Mouse (Mus musculus): ENCODE measurements at regions not wholly inside any gene's neighbourhood (a gene's known extent, or its start where the extent isn't known, plus 50 kb on each side); places are given as distances from the start of the nearest gene placed in this dataset.

DNA sequence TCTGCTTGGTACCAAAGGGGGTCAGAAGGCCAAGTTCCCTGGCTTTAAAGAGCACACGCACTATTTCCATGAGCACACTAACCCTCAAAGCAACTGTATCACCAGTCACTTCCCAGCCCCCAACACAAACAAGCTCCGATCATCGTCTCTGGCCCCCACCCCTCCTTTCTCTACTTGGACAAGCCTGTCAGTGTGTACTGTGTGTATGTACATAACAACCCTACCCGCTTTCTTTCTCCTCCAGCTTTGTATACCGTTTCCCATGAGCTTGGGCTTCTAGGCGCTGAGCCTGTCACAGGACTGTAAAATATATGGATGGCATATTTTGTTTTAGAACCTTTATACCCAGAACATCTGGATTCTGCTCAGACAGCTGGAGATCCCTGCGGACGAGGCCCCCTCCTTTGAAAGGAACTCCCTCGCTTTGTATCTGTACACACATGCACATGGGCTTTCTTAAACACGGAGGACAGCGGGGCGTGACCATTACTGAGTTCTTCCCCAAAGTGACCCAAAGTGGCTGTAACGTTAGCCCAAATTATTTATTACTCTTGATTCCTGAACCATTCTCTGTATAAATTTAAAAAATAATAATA, 95.1 kb downstream of the Cpn2 start:
- no peak for DNase-seq
- WGBS: 68% methylated on average over 13 of the region's 13 CpGs
- Histone ChIP-seq H3K9ac (replicated peaks; ENCODE audit: low read length) (no peak overlapping the region), H3K9me3 (ENCODE audit: control insufficient read depth, low read length) (no peaks in the 10 kb centered on the region), H3K27me3 (ENCODE audit: control insufficient read depth, insufficient read depth, low read length) (peaks cover 5% of the 10 kb centered on the region; the same call in 1 of the 2 replicates), H3K4me1 (ENCODE audit: control insufficient read depth, insufficient read depth, low read length) (no peaks in the 10 kb centered on the region), H3K27ac (replicated peaks; ENCODE audit: low read depth, low read length) (no peak overlapping the region), H3K4me3 (replicated peaks; ENCODE audit: low read depth, low read length) (no peak overlapping the region), H3K4me2 (ENCODE audit: low read length) (no peak overlapping the region), H3K36me3 (ENCODE audit: control insufficient read depth, insufficient read depth, low read length) (no peaks in the 10 kb centered on the region)
- ATAC-seq (ENCODE audit: low FRiP score, low TSS enrichment): no peak

DNA sequence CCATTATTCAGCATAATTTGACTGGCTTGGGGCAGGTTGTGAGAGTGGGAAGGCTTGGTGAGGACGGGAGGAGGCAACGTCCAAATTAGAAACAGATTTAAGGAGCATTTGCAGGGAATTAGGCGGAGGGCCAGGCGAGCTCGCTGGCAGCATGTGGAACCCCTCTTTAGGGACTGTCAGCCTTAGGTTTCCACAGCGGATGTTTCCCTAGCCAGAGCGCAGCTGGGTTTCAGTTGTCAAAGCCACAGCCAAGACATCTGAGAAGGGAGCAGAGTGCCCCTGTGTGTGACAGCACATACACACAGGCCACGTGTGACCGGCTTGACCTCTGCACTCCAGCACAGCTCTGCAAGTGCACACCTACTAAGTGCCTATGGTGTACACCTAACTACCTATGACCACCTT, 94.5 kb downstream of the Cpn2 start:
- ATAC-seq (ENCODE audit: low FRiP score, low TSS enrichment) (no peak), DNase-seq (peak; percentile 52)
- H3K4me3 ChIP-seq (replicated peaks; ENCODE audit: low read depth, low read length): no peak overlapping the region
- H3K9me3 ChIP-seq (ENCODE audit: control insufficient read depth, low read length): no peaks in the 10 kb centered on the region
- peaks cover 5% of the 10 kb centered on the region; the same call in 1 of the 2 replicates for H3K27me3 ChIP-seq (ENCODE audit: control insufficient read depth, insufficient read depth, low read length)
- H3K27ac ChIP-seq (replicated peaks; ENCODE audit: low read depth, low read length): no peak overlapping the region
- H3K36me3 ChIP-seq (ENCODE audit: control insufficient read depth, insufficient read depth, low read length): no peaks in the 10 kb centered on the region
- WGBS: 28% methylated on average over 9 of the region's 9 CpGs
- H3K4me1 ChIP-seq (ENCODE audit: control insufficient read depth, insufficient read depth, low read length): no peaks in the 10 kb centered on the region
- no peak overlapping the region for H3K4me2 ChIP-seq (ENCODE audit: low read length)
- no peak overlapping the region for H3K9ac ChIP-seq (replicated peaks; ENCODE audit: low read length)

- H3K9ac ChIP-seq (replicated peaks; ENCODE audit: low read length): no peak overlapping the region
- no peaks in the 10 kb centered on the region for H3K36me3 ChIP-seq (ENCODE audit: control insufficient read depth, insufficient read depth, low read length)
- H3K9me3 ChIP-seq (ENCODE audit: control insufficient read depth, low read length): no peaks in the 10 kb centered on the region
- no peak for ATAC-seq (ENCODE audit: low FRiP score, low TSS enrichment)
- no peaks in the 10 kb centered on the region for H3K4me1 ChIP-seq (ENCODE audit: control insufficient read depth, insufficient read depth, low read length)
- H3K27me3 ChIP-seq (ENCODE audit: control insufficient read depth, insufficient read depth, low read length): peaks cover 5% of the 10 kb centered on the region; the same call in 1 of the 2 replicates
- H3K27ac ChIP-seq (replicated peaks; ENCODE audit: low read depth, low read length): no peak overlapping the region
- no peak overlapping the region for H3K4me2 ChIP-seq (ENCODE audit: low read length)
- DNase-seq: no peak
- H3K4me3 ChIP-seq (replicated peaks; ENCODE audit: low read depth, low read length): no peak overlapping the region
- 56% methylated on average over 8 of the region's 8 CpGs for WGBS
Measured at GRCm38 (mm10) chr16:30173953-30174874, 93.1 kb downstream of the Cpn2 start.

- Histone ChIP-seq H3K4me2 (ENCODE audit: low read length) (no peak overlapping the region), H3K4me3 (replicated peaks; ENCODE audit: low read depth, low read length) (no peak overlapping the region), H3K9ac (replicated peaks; ENCODE audit: low read length) (no peak overlapping the region), H3K4me1 (ENCODE audit: control insufficient read depth, insufficient read depth, low read length) (no peaks in the 10 kb centered on the region), H3K27me3 (ENCODE audit: control insufficient read depth, insufficient read depth, low read length) (peaks cover 3% of the 10 kb centered on the region; the same call in 1 of the 2 replicates), H3K9me3 (ENCODE audit: control insufficient read depth, low read length) (no peaks in the 10 kb centered on the region), H3K36me3 (ENCODE audit: control insufficient read depth, insufficient read depth, low read length) (no peaks in the 10 kb centered on the region), H3K27ac (replicated peaks; ENCODE audit: low read depth, low read length) (no peak overlapping the region)
- ATAC-seq (ENCODE audit: low FRiP score, low TSS enrichment): no peak
- WGBS: 95% methylated on average over 5 of the region's 5 CpGs
- DNase-seq: no peak
Measured at GRCm38 (mm10) chr16:30176306-30176705, 91.0 kb downstream of the Cpn2 start.

DNA sequence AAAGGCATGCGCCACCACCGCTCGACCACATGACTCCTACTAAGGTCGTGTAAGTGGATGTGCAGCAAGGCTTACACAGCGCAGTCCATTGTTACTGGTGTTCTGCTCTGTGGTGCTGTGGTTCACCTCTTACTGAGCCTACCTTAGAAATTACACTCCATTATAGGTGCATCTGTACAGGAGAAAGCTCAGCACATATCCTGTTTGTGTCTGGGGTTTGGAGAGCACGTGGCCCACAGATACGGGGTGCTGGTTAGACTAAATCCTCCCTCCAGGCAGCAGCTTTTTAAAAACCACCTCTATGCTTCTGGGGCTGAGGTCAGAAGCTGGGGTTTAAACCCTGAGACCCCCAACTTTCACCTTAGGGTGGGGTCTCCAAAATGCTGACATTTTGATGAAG, 89.5 kb downstream of the Cpn2 start:
- Histone ChIP-seq H3K4me3 (replicated peaks; ENCODE audit: low read depth, low read length) (no peak overlapping the region), H3K4me1 (ENCODE audit: control insufficient read depth, insufficient read depth, low read length) (no peaks in the 10 kb centered on the region), H3K27me3 (ENCODE audit: control insufficient read depth, insufficient read depth, low read length) (peaks cover 3% of the 10 kb centered on the region; the same call in 1 of the 2 replicates), H3K4me2 (ENCODE audit: low read length) (no peak overlapping the region), H3K27ac (replicated peaks; ENCODE audit: low read depth, low read length) (no peak overlapping the region), H3K9ac (replicated peaks; ENCODE audit: low read length) (no peak overlapping the region), H3K9me3 (ENCODE audit: control insufficient read depth, low read length) (no peaks in the 10 kb centered on the region), H3K36me3 (ENCODE audit: control insufficient read depth, insufficient read depth, low read length) (no peaks in the 10 kb centered on the region)
- 94% methylated on average over 7 of the region's 7 CpGs for WGBS
- DNase-seq (no peak), ATAC-seq (ENCODE audit: low FRiP score, low TSS enrichment) (no peak)

- H3K27me3 ChIP-seq (ENCODE audit: control insufficient read depth, insufficient read depth, low read length): peaks cover 8% of the 10 kb centered on the region; the same call in 1 of the 2 replicates
- 35% methylated on average over 6 of the region's 6 CpGs for WGBS
Measured at GRCm38 (mm10) chr16:30178596-30178995, 88.7 kb downstream of the Cpn2 start.

DNA sequence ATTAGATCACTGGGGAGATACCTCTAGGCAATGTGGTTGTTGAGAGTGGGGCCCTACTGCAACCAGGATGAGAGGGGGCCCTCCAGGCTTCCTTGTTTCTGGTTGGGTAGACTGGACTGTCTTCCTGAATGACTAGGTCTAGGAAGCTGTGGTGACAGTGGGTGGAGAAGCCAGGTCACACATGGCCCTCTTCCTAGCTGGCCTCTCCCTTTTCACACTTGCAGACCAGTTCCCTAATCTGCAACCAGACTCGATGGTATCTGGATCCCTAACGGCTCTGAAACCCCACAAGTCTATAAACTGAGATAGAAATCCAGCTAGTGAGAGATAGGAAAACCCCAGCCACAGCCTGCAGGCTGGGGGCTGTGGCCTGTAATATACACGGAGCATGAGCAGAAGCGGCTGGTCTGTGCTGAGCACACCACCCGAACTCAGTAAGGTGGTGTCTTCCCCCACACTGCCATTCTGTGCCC, 87.8 kb downstream of the Cpn2 start:
- 85% methylated on average over 5 of the region's 5 CpGs for WGBS
- H3K27me3 ChIP-seq (ENCODE audit: control insufficient read depth, insufficient read depth, low read length): peaks cover 15% of the 10 kb centered on the region; the same call in 1 of the 2 replicates

More at GRCm38 (mm10) chr16:30178596-30178995, 88.7 kb downstream of the Cpn2 start:
- ATAC-seq (ENCODE audit: low FRiP score, low TSS enrichment): no peak
- Histone ChIP-seq H3K4me1 (ENCODE audit: control insufficient read depth, insufficient read depth, low read length) (no peaks in the 10 kb centered on the region), H3K9me3 (ENCODE audit: control insufficient read depth, low read length) (no peaks in the 10 kb centered on the region), H3K36me3 (ENCODE audit: control insufficient read depth, insufficient read depth, low read length) (no peaks in the 10 kb centered on the region), H3K4me2 (ENCODE audit: low read length) (no peak overlapping the region), H3K9ac (replicated peaks; ENCODE audit: low read length) (no peak overlapping the region), H3K27ac (replicated peaks; ENCODE audit: low read depth, low read length) (no peak overlapping the region), H3K4me3 (replicated peaks; ENCODE audit: low read depth, low read length) (no peak overlapping the region)
- DNase-seq: no peak

GRCm38 (mm10) chr16:30181116-30181515, 86.2 kb downstream of the Cpn2 start:
- Histone ChIP-seq H3K9me3 (ENCODE audit: control insufficient read depth, low read length) (no peaks in the 10 kb centered on the region), H3K27ac (replicated peaks; ENCODE audit: low read depth, low read length) (no peak overlapping the region), H3K4me3 (replicated peaks; ENCODE audit: low read depth, low read length) (no peak overlapping the region), H3K4me1 (ENCODE audit: control insufficient read depth, insufficient read depth, low read length) (no peaks in the 10 kb centered on the region), H3K9ac (replicated peaks; ENCODE audit: low read length) (no peak overlapping the region; the same call in 1 of the 2 replicates), H3K36me3 (ENCODE audit: control insufficient read depth, insufficient read depth, low read length) (no peaks in the 10 kb centered on the region), H3K4me2 (ENCODE audit: low read length) (no peak overlapping the region), H3K27me3 (ENCODE audit: control insufficient read depth, insufficient read depth, low read length) (peaks cover 20% of the 10 kb centered on the region)
- ATAC-seq (ENCODE audit: low FRiP score, low TSS enrichment) (no peak), DNase-seq (no peak)
- WGBS: 47% methylated on average over 8 of the region's 8 CpGs

More for the DNA sequence above, 87.8 kb downstream of the Cpn2 start:
- H3K27ac ChIP-seq (replicated peaks; ENCODE audit: low read depth, low read length): no peak overlapping the region
- DNase-seq (no peak), ATAC-seq (ENCODE audit: low FRiP score, low TSS enrichment) (no peak)
- no peak overlapping the region for H3K4me2 ChIP-seq (ENCODE audit: low read length)
- H3K4me3 ChIP-seq (replicated peaks; ENCODE audit: low read depth, low read length): no peak overlapping the region
- no peaks in the 10 kb centered on the region for H3K4me1 ChIP-seq (ENCODE audit: control insufficient read depth, insufficient read depth, low read length)
- no peaks in the 10 kb centered on the region for H3K9me3 ChIP-seq (ENCODE audit: control insufficient read depth, low read length)
- H3K9ac ChIP-seq (replicated peaks; ENCODE audit: low read length): no peak overlapping the region
- no peaks in the 10 kb centered on the region for H3K36me3 ChIP-seq (ENCODE audit: control insufficient read depth, insufficient read depth, low read length)

Data from midbrain, embryonic 14.5 days (tissue).